Mouse (Mus musculus) kidney, adult 18-20 months (tissue): Measurements from ENCODE around the gene Sgpp2.

Experiments
- DNase-seq: peaks from one replicate; pipeline ENCODE4 v3.0.0; 2021

Gene Sgpp2

GRCm38 (mm10) chr1:78414421-78414820, 104.3 kb downstream of the Sgpp2 start:
- no peak for DNase-seq

- DNase-seq = no peak
These were observed 107.2 kb downstream of the Sgpp2 start for GRCm38 (mm10) chr1:78417154-78417911.

- peak; percentile 81 for DNase-seq
These were observed 109.4 kb downstream of the Sgpp2 start for GRCm38 (mm10) chr1:78419593-78419992.

- no peak for DNase-seq
These were observed 110.1 kb downstream of the Sgpp2 start for GRCm38 (mm10) chr1:78420271-78420670.

- no peak for DNase-seq
These were observed 111.6 kb downstream of the Sgpp2 start for GRCm38 (mm10) chr1:78421749-78422148.

- DNase-seq = no peak
These were observed 112.4 kb downstream of the Sgpp2 start for GRCm38 (mm10) chr1:78422576-78422975.

- no peak for DNase-seq
These were observed 114.7 kb downstream of the Sgpp2 start for GRCm38 (mm10) chr1:78424848-78425247.

- DNase-seq = no peak
These were observed 115.2 kb downstream of the Sgpp2 start for GRCm38 (mm10) chr1:78425309-78425708.

- DNase-seq = no peak
These were observed 115.9 kb downstream of the Sgpp2 start for GRCm38 (mm10) chr1:78425793-78426700.

- no peak for DNase-seq
These were observed 116.7 kb downstream of the Sgpp2 start for GRCm38 (mm10) chr1:78426841-78427240.

- DNase-seq = no peak
These were observed 118.7 kb downstream of the Sgpp2 start for GRCm38 (mm10) chr1:78428851-78429250.

GRCm38 (mm10) chr1:78433472-78433871, 123.3 kb downstream of the Sgpp2 start:
- no peak for DNase-seq

- DNase-seq = no peak
These were observed 125.8 kb downstream of the Sgpp2 start for GRCm38 (mm10) chr1:78435967-78436366.

GRCm38 (mm10) chr1:78436445-78436844, 126.3 kb downstream of the Sgpp2 start:
- no peak for DNase-seq

GRCm38 (mm10) chr1:78437150-78437549, 127.0 kb downstream of the Sgpp2 start:
- no peak for DNase-seq

GRCm38 (mm10) chr1:78440716-78441115, 130.6 kb downstream of the Sgpp2 start:
- peak; percentile 60 for DNase-seq

- no peak for DNase-seq
These were observed 132.9 kb downstream of the Sgpp2 start for GRCm38 (mm10) chr1:78443056-78443455.

- peak; percentile 42 for DNase-seq
These were observed 136.1 kb downstream of the Sgpp2 start for GRCm38 (mm10) chr1:78446232-78446631.

GRCm38 (mm10) chr1:78446742-78447141, 136.6 kb downstream of the Sgpp2 start:
- DNase-seq = no peak

- no peak for DNase-seq
These were observed 137.9 kb downstream of the Sgpp2 start for GRCm38 (mm10) chr1:78448091-78448490.

- DNase-seq = no peak
These were observed 141.1 kb downstream of the Sgpp2 start for GRCm38 (mm10) chr1:78451070-78451854.

- DNase-seq = no peak
These were observed 142.4 kb downstream of the Sgpp2 start for GRCm38 (mm10) chr1:78452544-78452943.

GRCm38 (mm10) chr1:78453886-78454285, 143.7 kb downstream of the Sgpp2 start:
- DNase-seq = no peak
